Mouse (Mus musculus) erythroblast, embryonic 14.5 days (primary cell): Measurements from ENCODE around the gene Smug1.

Experiments used
- GATA1 ChIP-seq: IDR thresholded peaks from 2 replicates; pipeline ENCODE4 v1.6.1; 2012; ENCODE audit warnings: low read length, inconsistent platforms, mixed read lengths
- TAL1 ChIP-seq: IDR thresholded peaks from 3 replicates; pipeline ENCODE4 v1.6.1; 2012; ENCODE audit warnings: low read length, inconsistent platforms, mixed read lengths

DNA sequence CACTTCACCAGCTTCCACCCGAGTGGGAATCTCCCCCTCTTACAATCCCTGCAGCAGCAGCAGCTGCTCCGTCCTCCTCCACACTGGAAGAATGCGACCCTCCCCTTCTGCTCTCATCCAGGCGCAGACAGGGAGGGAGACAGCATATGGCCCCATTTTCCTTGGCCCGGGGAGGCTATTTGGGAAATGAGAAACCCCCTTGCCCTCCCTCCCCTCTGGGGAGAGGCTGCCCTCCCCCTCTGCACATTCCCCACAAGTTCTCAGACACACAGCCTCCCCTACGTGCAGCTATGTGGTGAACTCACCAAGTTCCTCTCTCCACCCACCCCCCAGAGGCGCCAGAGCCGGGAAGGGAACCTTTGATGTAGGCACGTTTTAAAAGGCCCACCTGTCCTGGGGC, 51.6 kb downstream of the Smug1 start:
- TF ChIP-seq GATA1: no peak
- no peak for TF ChIP-seq TAL1
